In genomic region chrX:20335722-20336121, GRCm38 (mm10) we compare ENCODE assay signal across 8 mouse cellular contexts. TPM values are rescaled to one million over a fixed set of nuclear protein-coding genes. Genes with fewer than 3 reads are reported as not detected.
DNase-seq lines count a peak whose midpoint lies in the region; ATAC-seq and TF ChIP-seq lines count a peak whose summit lies in the region.

No protein-coding gene starts in this region.

- no peak overlapping the region for H3K4me3 ChIP-seq in ES-E14 (ENCODE audit: insufficient read depth in 1 of 2, low read depth in 1 of 2, low read length in 2 of 2, poor library complexity in 1 of 2, severe bottlenecking in 1 of 2)
- no peak overlapping the region for H3K4me3 ChIP-seq in left cerebral cortex, adult 2 months

- DNase-seq in left cerebral cortex, adult 18-20 months (ENCODE audit: low spot score in 2 of 2) = peak; percentile 19 to 47
- DNase-seq in left cerebral cortex, adult 11 months (ENCODE audit: low spot score) = no peak
- peak; percentile 36 for DNase-seq in ES-E14 (ENCODE audit: low read depth, low spot score)
- peak; percentile 56 to 66 for DNase-seq in adrenal gland, postnatal 36 days
- peak; percentile 45 for DNase-seq in gastrocnemius, postnatal 10 days
- peak; percentile 26 to 44 for DNase-seq in left cerebral cortex, adult 2 months (ENCODE audit: extremely low spot score in 1 of 2, low spot score in 2 of 2)
- peak; percentile 58 for DNase-seq in retina, embryonic 14.5 days (ENCODE audit: low spot score)

- TF ChIP-seq CTCF in left cerebral cortex, adult 2 months (IDR thresholded peaks at IDR 0.05) = peak; percentile 62

- intact Hi-C loops in left cerebral cortex, adult 2 months (cut with DNase I) = loop anchor here (2.0 kb wide), 2 partner anchors 173 to 315 kb away; no protein-coding TSS in a partner anchor

- H3K9me3 ChIP-seq in ES-E14 (ENCODE audit: control insufficient read depth, insufficient read depth, low read depth, low read length) = no peaks in the 10 kb centered on the region

- no peaks in the 10 kb centered on the region for H3K4me1 ChIP-seq in ES-E14 (ENCODE audit: control insufficient read depth in 2 of 2, insufficient read depth in 2 of 2, low read length in 2 of 2, poor library complexity in 1 of 2)

- H3K27ac ChIP-seq in ES-E14 (ENCODE audit: insufficient read depth, low read depth, low read length, poor library complexity, severe bottlenecking) = no peak overlapping the region
- H3K27ac ChIP-seq in left cerebral cortex, adult 2 months = no peak overlapping the region

- H3K9ac ChIP-seq in ES-E14 (ENCODE audit: insufficient read depth, low read depth, low read length, poor library complexity, severe bottlenecking) = no peak overlapping the region

- no peak for ATAC-seq in inflammation-experienced regulatory T-cells, adult 6 months

- H3K36me3 ChIP-seq in ES-E14 (ENCODE audit: control insufficient read depth, insufficient read depth, low read length, poor library complexity, severe bottlenecking) = no peaks in the 10 kb centered on the region

- in situ Hi-C loops in ES-E14 (cut with MboI; ENCODE audit: low sequenced_read_pairs in 2 of 2, unreplicated experiment in 2 of 2) = loop anchor here in 1 of 2 experiments (25.0 kb wide), 1 partner anchor 173 kb away; no protein-coding TSS in a partner anchor

TF ChIP-seq in ES-E14, 5 proteins besides CTCF, POLR2A, EP300 and RAD21:
- TF ChIP-seq ZNF384 (IDR thresholded peaks at IDR 0.05; ENCODE audit: low read depth, low read length) = no peak
- no peak for TF ChIP-seq MAFK (IDR thresholded peaks at IDR 0.05; ENCODE audit: insufficient read depth, low read depth, low read length)
- TF ChIP-seq CHD2 (IDR thresholded peaks at IDR 0.05; ENCODE audit: low read depth, low read length) = no peak
- no peak for TF ChIP-seq ZC3H11A (IDR thresholded peaks at IDR 0.05; ENCODE audit: borderline replicate concordance, low read depth, low read length)
- TF ChIP-seq HCFC1 (IDR thresholded peaks at IDR 0.05; ENCODE audit: borderline replicate concordance, insufficient read depth, low read length) = no peak

RNA-seq across cellular contexts. Expression of gene Rp2, which starts 28.6 kb away (rescaled TPM):
- 10 to 100 TPM; 17.5 to 19.0 TPM for total RNA-seq in left cerebral cortex, adult 18-20 months (2021)
- total RNA-seq in ES-E14 (2012; rRNA removed) = 17.9 and 22.3 TPM in 2 replicates
- total RNA-seq in adrenal gland, postnatal 36 days (2021) = 10 to 100 TPM; 14.8 to 18.3 TPM
- total RNA-seq in gastrocnemius, postnatal 10 days (2021) = 1 to 10 TPM; 7.3 to 9.2 TPM
- 10 to 100 TPM; 17.7 to 17.8 TPM for total RNA-seq in left cerebral cortex, adult 2 months (2021)
- polyA plus RNA-seq in inflammation-experienced regulatory T-cells, adult 6 months (2017; shearing (Covaris generic)) = 10 to 100 TPM in 1 of 3 experiments, 1 to 10 TPM in 2; 7.2 to 16.9 (median 9.9) TPM

RNA-seq across cellular contexts. Expression of gene Slc9a7, which starts 44.1 kb away (rescaled TPM):
- 10 to 100 TPM; 58.7 to 64.2 TPM for total RNA-seq in left cerebral cortex, adult 18-20 months (2021)
- 1.5 and 2.0 TPM in 2 replicates for total RNA-seq in ES-E14 (2012; rRNA removed)
- 10 to 100 TPM; 20.0 to 33.1 TPM for total RNA-seq in adrenal gland, postnatal 36 days (2021)
- 10 to 100 TPM in 1 of 2 experiments, 1 to 10 TPM in 1; 7.4 to 10.8 TPM for total RNA-seq in gastrocnemius, postnatal 10 days (2021)
- total RNA-seq in left cerebral cortex, adult 2 months (2021) = 10 to 100 TPM; 58.2 TPM
- polyA plus RNA-seq in inflammation-experienced regulatory T-cells, adult 6 months (2017; shearing (Covaris generic)) = 1 to 10 TPM; 5.9 to 7.0 (median 6.2) TPM
